Mouse (Mus musculus): ENCODE results near the gene Rac2. TPM values are rescaled to one million over a fixed set of nuclear protein-coding genes. Genes with fewer than 3 reads are reported as not detected.

The Rac2 gene
- polyA plus RNA-seq, 1 experiment from 2014 or later, result 11.3 TPM

DNA sequence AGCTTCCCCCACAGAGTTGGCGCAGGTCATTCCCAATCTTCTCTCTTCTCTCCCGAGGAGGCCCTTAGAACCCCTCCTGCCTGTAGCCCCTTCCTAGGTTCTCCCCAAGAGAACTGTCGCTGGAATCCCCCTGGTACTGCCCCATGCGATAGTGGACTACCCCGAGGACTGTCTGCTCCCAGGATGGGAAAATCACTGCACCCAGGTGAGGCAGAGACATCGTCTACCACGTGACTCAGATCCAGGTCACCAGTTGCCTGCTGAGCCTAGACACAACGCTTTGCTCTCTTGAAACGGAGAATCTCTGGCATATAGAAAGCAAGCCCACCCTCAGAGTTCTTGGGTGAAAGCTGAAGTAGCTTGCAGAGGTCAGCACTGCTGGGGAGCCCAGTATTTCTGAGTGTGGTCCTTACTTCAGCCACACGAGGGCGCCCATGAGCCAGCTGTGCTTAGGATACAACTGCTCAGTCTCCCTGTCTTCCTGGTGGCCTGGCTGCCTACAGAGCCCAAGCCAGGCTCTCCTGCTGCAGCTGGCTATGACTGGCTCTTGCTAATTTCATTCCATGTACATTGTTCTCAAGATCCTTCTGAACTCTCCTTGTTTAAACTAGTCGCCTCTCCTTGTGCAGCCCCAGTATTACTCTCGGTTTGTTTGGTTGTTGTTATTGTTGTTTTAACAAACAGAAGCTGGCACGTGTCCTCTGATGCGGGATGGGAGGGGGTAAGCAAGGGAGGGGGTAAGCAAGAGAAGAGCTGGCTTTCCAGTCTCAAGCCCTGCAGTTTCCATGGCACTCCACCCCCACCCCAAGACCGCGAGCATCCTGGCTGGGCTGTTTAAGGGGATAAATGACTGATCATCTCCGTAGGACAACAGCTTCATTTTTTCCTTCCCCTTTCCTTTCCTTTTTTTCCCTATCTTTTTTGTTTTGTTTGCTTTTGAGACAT, 14.7 kb upstream of the Rac2 start:
- H3K27me3 ChIP-seq, result peaks cover 12% of the 10 kb centered on the region
- peak; percentile 46; the same call in 1 of the 2 replicates for ATAC-seq (ENCODE audit: low FRiP score, low read depth)
- H3K27ac ChIP-seq, result no peak overlapping the region
- no peak overlapping the region for H3K4me2 ChIP-seq (replicated peaks)
- 0 out of 2 replicates have a peak, but pooled peaks cover 7% of the 10 kb centered on the region for H3K4me1 ChIP-seq
- no peaks in the 10 kb centered on the region for H3K36me3 ChIP-seq
- peaks cover 2% of the 10 kb centered on the region; the same call in 1 of the 2 replicates for H3K9me3 ChIP-seq
- 57% methylated on average over 18 of the region's 18 CpGs for WGBS
- H3K4me3 ChIP-seq, result no peak overlapping the region
- H3K9ac ChIP-seq, result no peak overlapping the region

DNA sequence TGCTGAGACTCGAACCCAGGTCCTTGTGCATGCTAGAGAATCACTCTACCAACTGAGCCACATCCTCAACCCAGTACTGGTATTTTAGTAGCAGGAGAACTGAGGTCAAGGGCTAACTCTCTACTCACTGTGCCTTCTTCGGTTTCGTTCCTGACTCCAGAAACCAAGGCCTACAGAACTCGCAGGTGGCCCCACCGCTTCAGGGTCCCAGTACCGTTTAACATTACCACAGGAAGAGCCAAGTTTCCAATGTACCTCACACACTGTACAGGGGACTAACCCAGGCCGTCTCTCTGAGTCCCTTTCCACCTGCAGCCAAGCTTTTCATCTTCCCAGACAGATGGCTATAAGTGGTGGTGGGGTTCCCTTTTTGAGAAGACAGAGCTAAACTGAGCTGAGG, 12.8 kb upstream of the Rac2 start:
- H3K27ac ChIP-seq, result no peak overlapping the region
- peaks cover 2% of the 10 kb centered on the region; the same call in 1 of the 2 replicates for H3K9me3 ChIP-seq
- H3K4me1 ChIP-seq, result peaks cover 16% of the 10 kb centered on the region
- no peak overlapping the region for H3K4me2 ChIP-seq (replicated peaks)
- no peak overlapping the region for H3K4me3 ChIP-seq
- H3K9ac ChIP-seq, result no peak overlapping the region
- H3K27me3 ChIP-seq, result peaks cover 14% of the 10 kb centered on the region
- ATAC-seq (ENCODE audit: low FRiP score, low read depth), result no peak
- 89% methylated on average over 7 of the region's 7 CpGs for WGBS
- H3K36me3 ChIP-seq, result no peaks in the 10 kb centered on the region

DNA sequence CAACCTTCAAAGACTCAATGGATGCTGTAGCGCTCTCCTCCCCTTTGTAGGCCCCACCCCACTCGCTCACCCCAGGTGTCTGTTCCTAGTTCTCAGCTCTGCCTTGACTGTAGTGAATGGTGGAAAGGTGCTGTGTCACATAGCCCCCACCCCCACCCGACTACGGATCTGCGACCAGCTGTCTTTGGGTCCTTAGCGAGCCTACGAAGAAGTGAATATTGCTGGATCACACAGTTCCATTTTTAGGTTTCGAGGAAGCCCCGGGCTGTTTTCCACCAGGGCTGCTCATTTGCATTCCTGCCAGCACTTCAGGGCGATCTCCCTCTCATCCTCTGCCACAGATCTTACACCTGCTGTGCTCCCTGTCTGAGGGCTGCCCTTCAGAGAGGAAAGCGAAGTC, 10.8 kb upstream of the Rac2 start:
- no peak overlapping the region for H3K27ac ChIP-seq
- H3K36me3 ChIP-seq, result no peaks in the 10 kb centered on the region
- no peak for ATAC-seq (ENCODE audit: low FRiP score, low read depth)
- H3K4me2 ChIP-seq (replicated peaks), result no peak overlapping the region
- H3K9me3 ChIP-seq, result peaks cover 2% of the 10 kb centered on the region; the same call in 1 of the 2 replicates
- no peak overlapping the region for H3K4me3 ChIP-seq
- peaks cover 22% of the 10 kb centered on the region for H3K4me1 ChIP-seq
- 14% methylated on average over 11 of the region's 11 CpGs for WGBS
- H3K9ac ChIP-seq, result 0 out of 2 replicates have a peak overlapping the region, but pooled peaks have one; percentile 15
- peaks cover 24% of the 10 kb centered on the region for H3K27me3 ChIP-seq

DNA sequence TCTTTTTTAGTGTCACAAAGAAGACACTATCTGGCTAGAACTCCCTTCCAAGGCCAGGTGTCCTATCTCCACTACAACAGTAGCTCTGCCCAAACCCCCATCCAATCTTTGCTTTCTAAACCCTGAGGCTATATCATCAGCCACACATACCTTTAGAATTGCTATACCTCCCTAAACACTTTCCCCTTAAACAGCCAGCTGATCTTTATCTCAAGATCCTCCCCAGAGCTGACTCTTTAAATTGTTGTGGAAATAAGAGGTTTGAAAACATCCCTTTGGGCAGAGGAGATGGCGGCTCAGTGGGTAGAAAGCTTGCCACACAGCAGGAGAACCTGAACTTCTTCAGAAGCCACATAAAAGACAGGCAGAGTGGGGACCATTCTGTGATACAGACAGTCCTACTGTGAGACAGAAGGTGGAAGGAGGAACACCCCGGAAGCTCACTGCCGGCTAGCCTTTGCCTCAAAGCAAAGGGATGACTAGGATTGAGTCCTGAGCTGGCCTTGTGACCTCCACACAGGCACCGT, 3.8 kb upstream of the Rac2 start:
- no peak overlapping the region for H3K4me3 ChIP-seq
- H3K27ac ChIP-seq, result no peak overlapping the region
- no peak for ATAC-seq (ENCODE audit: low FRiP score, low read depth)
- no peak overlapping the region for H3K9ac ChIP-seq
- H3K4me2 ChIP-seq (replicated peaks), result no peak overlapping the region
- H3K4me1 ChIP-seq, result peaks cover 15% of the 10 kb centered on the region
- no peaks in the 10 kb centered on the region for H3K9me3 ChIP-seq
- 79% methylated on average over 3 of the region's 4 CpGs for WGBS
- no peaks in the 10 kb centered on the region for H3K36me3 ChIP-seq
- peaks cover 19% of the 10 kb centered on the region for H3K27me3 ChIP-seq

DNA sequence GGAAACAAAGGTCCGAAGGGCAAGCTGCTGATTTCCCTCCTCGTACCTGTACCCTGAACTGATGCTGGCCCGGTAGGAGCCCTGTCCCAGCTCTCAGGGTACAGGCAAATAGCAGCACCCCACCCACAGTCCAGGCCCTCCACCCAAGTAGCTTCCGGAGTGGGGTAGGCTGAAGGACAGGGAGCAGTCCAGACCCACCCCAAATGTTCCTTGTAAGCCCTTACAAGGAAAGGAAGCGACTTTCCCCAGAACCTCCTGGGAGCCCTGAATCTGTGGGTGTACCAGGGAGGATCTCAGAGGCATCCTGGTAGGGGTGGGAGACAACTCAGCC, 348 bp downstream of the Rac2 start:
- Histone ChIP-seq H3K27ac (no peak overlapping the region), H3K4me2 (replicated peaks) (no peak overlapping the region), H3K27me3 (0 out of 2 replicates have a peak, but pooled peaks cover 4% of the 10 kb centered on the region), H3K4me1 (no peaks in the 10 kb centered on the region), H3K36me3 (no peaks in the 10 kb centered on the region), H3K9me3 (no peaks in the 10 kb centered on the region), H3K9ac (no peak overlapping the region), H3K4me3 (no peak overlapping the region)
- WGBS, result 92% methylated on average over 5 of the region's 5 CpGs
- no peak for ATAC-seq (ENCODE audit: low FRiP score, low read depth)

DNA sequence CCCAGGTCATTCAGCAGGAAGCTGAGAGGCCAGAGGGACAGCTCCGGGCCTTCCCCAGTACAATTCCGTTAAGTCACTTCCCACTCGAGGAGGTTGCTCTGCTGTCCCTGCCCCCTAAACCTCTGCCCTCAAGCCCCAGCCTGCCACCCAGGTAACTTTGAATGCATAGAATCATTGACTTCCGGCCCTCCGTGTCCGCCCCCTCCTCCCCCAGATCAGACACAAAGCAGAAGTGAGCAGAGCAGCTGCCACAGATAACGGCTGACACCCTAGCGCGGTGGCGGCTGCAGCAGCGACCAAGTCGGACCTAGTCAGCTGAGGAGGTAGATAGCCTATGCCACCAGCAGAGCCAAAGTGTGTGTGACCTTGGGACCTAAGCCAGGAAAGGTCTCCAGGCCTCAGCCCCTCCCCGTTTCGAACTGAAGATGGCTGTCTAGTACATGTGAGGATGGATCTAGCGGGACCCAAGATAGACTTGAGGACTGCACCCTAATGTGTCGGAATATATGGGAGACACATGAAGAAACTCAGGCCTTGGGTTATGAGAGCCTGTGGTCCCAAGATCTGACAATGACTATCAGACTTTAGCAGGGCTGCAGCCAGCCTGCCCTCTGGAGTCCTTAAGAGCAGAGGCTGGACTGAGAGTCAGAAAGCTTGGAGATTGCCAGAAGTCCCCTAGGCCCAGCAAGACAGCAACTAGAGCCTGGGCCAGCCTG, 871 bp downstream of the Rac2 start:
- no peak for ATAC-seq (ENCODE audit: low FRiP score, low read depth)
- H3K9ac ChIP-seq, result no peak overlapping the region
- H3K9me3 ChIP-seq, result no peaks in the 10 kb centered on the region
- H3K27me3 ChIP-seq, result 0 out of 2 replicates have a peak, but pooled peaks cover 4% of the 10 kb centered on the region
- H3K4me2 ChIP-seq (replicated peaks), result no peak overlapping the region
- no peak overlapping the region for H3K27ac ChIP-seq
- H3K36me3 ChIP-seq, result no peaks in the 10 kb centered on the region
- H3K4me3 ChIP-seq, result no peak overlapping the region
- H3K4me1 ChIP-seq, result no peaks in the 10 kb centered on the region
- WGBS, result 62% methylated on average over 16 of the region's 16 CpGs

DNA sequence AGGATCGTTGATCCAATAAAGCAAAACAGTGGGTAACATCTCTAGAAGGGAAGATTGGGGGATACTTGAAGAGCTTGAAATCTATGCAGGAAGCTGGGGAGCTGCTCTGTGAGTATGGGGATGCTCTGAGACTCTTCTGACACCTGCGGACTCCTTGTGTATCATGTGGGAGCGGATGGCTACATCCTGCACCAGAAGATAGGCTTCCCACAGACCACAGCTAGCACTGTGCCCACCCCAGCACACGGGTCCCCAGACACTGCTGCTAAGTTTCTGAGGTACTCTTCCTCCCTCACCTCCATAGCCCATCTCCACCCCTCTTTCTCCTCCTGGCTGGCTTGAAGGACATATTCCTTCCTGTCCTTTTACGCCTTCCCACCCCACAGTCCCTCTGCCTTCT, 2.4 kb downstream of the Rac2 start:
- Histone ChIP-seq H3K4me3 (no peak overlapping the region), H3K9ac (no peak overlapping the region), H3K36me3 (no peaks in the 10 kb centered on the region), H3K27ac (no peak overlapping the region), H3K4me1 (no peaks in the 10 kb centered on the region), H3K4me2 (replicated peaks) (no peak overlapping the region), H3K27me3 (0 out of 2 replicates have a peak, but pooled peaks cover 4% of the 10 kb centered on the region), H3K9me3 (no peaks in the 10 kb centered on the region)
- WGBS, result 97% methylated on average over 5 of the region's 5 CpGs
- no peak for ATAC-seq (ENCODE audit: low FRiP score, low read depth)

DNA sequence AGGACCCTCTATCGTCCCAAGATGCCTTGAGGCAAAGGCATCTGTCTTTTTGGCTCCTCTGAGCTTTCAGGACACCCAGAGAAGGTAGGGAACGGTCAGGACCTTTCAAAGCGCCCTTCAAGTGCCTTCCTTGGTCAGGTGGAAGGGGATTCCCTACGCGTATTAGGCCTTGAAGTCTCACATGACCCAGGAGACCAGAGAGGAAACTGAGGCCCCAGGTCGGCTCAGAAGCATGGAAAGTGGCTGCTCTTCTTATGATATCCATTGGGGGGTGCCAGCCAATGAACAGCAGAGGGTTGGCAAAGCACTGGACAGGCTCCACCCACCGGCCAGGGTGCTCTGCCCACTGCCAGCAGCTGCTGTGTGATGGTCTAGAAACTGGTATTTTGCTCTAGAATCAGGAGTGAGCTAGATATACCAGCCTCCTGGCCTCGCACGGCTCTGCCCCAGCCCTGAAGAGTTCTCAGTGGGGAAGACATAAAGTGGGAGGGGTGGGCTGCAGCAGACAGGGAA, 4.9 kb downstream of the Rac2 start:
- H3K9me3 ChIP-seq, result no peaks in the 10 kb centered on the region
- H3K27ac ChIP-seq, result no peak overlapping the region
- no peak overlapping the region for H3K4me3 ChIP-seq
- WGBS, result 70% methylated on average over 9 of the region's 9 CpGs
- no peak overlapping the region for H3K9ac ChIP-seq
- no peaks in the 10 kb centered on the region for H3K36me3 ChIP-seq
- no peak for ATAC-seq (ENCODE audit: low FRiP score, low read depth)
- no peaks in the 10 kb centered on the region for H3K4me1 ChIP-seq
- no peak overlapping the region for H3K4me2 ChIP-seq (replicated peaks)
- 0 out of 2 replicates have a peak, but pooled peaks cover 4% of the 10 kb centered on the region for H3K27me3 ChIP-seq

DNA sequence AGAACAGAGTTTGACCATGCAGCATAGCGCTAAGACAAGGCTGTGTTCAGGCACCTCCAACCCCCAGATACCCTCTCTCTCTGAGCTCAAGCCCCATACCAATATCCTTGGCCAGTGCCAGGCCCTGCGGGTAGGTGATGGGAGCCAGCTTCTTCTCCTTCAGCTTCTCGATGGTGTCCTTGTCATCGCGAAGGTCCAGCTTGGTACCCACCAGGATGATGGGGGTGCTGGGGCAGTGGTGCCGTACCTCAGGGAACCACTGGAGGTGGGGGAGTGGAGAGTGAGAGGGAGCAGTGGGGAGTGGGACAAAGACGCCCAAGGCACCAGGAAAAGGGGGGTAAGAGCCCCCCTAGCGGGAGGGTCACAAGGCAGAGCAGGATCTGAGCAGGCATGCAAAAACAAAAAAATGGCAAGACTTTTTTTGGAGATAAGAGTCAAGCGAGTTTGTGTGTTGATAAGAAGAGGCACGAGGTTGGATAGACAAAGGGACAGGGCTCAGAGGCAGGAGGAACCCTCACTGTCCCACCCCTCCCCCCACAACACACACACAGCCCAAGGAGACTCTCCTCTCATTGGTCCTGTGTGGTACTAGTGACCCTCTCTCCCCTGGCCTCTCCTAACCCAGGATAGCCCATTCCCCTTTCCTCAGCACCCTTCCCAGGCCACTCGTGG, 7.7 kb downstream of the Rac2 start:
- Histone ChIP-seq H3K27ac (no peak overlapping the region), H3K9ac (no peak overlapping the region), H3K4me3 (no peak overlapping the region), H3K9me3 (no peaks in the 10 kb centered on the region), H3K36me3 (no peaks in the 10 kb centered on the region), H3K4me1 (no peaks in the 10 kb centered on the region), H3K4me2 (replicated peaks) (no peak overlapping the region), H3K27me3 (no peaks in the 10 kb centered on the region)
- WGBS, result 64% methylated on average over 11 of the region's 11 CpGs
- no peak for ATAC-seq (ENCODE audit: low FRiP score, low read depth)

DNA sequence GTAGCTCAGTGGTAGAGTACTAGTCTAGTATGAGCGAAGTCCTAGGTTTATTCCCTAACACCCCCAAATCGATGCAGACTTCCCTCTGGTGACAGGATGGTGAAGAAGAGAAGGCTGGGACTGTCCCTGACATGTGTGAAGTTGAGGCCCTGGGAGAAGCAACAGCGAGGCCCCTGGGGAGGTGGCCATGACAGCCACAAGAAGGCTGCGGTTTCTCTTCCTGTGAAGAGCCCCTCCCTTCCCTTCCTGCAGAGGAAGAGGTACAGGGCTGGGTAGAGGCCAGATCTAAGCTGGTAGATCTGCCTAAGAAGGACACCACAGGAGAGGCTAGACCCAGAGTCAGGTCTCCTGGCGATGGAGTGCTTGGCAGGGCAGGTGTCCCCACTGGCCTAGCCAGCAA, 8.6 kb downstream of the Rac2 start:
- ATAC-seq (ENCODE audit: low FRiP score, low read depth), result no peak
- no peak overlapping the region for H3K9ac ChIP-seq
- H3K4me2 ChIP-seq (replicated peaks), result no peak overlapping the region
- H3K9me3 ChIP-seq, result no peaks in the 10 kb centered on the region
- 72% methylated on average over 5 of the region's 5 CpGs for WGBS
- no peaks in the 10 kb centered on the region for H3K36me3 ChIP-seq
- H3K27me3 ChIP-seq, result no peaks in the 10 kb centered on the region
- H3K4me1 ChIP-seq, result no peaks in the 10 kb centered on the region
- no peak overlapping the region for H3K4me3 ChIP-seq
- H3K27ac ChIP-seq, result no peak overlapping the region

DNA sequence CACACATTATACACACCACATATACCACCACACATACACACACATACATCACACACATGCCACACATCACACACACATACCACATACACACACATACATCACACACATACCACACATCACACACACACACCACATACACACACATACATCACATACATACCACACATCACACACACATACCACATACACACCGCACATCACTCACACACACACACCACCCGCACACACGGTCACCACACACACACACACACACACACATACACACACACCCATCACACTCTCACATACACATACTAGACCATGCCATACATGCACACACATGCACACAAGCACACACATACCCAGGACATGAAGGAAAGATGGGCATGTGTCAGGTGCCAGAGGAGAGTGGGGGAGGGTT, 9.2 kb downstream of the Rac2 start:
- Histone ChIP-seq H3K4me3 (no peak overlapping the region), H3K27me3 (no peaks in the 10 kb centered on the region), H3K9ac (no peak overlapping the region), H3K4me2 (replicated peaks) (no peak overlapping the region), H3K4me1 (no peaks in the 10 kb centered on the region; the same call in 1 of the 2 replicates), H3K27ac (no peak overlapping the region), H3K9me3 (no peaks in the 10 kb centered on the region), H3K36me3 (no peaks in the 10 kb centered on the region)
- WGBS, result 98% methylated on average over 3 of the region's 3 CpGs
- no peak for ATAC-seq (ENCODE audit: low FRiP score, low read depth)

Measured in limb, embryonic 13.5 days (tissue).